Mouse (Mus musculus) Patski (cell line): Measurements from ENCODE around the gene Cdc42bpg. TPM values are rescaled to one million over a fixed set of nuclear protein-coding genes. Genes with fewer than 3 reads are reported as not detected.

ENCODE experiments used
- ATAC-seq: fragments of 100-300 bp; one replicate; pipeline ENCODE4 v1.8.0; 2021
- CTCF ChIA-PET: fragments of 350-600 bp; sonication (Branson Sonifier 250); formaldehyde crosslinking; loops from one replicate; lab custom pipeline; 2022; ENCODE audit warnings: inconsistent platforms; lab: Charles Lee
- POLR2A ChIA-PET: fragments of 350-600 bp; sonication (Branson Sonifier 250); formaldehyde crosslinking; loops from one replicate; lab custom pipeline; 2022; ENCODE audit warnings: antibody characterized with exemption, inconsistent platforms; lab: Charles Lee
- DNase-seq: peaks from one replicate; pipeline ENCODE4 v3.0.0-alpha.2; 2011; ENCODE audit warnings: low read depth, low spot score
- H3K27me3 ChIP-seq: fragments of 371-371 bp; one replicate; pipeline ENCODE4 v1.5.1; 2021
- CTCF ChIP-seq: fragments of 100-300 bp; IDR thresholded peaks from one replicate; pipeline ENCODE4 v1.5.1; 2021
- in situ Hi-C: fragments of 300-500 bp; cut with MboI; formaldehyde crosslinking; loops from 3 replicates; pipeline ENCODE4 v1.11.1; 2018; ENCODE audit warnings: low pct_unique_long_range_greater_than_20kb, mixed read lengths
- polyA plus RNA-seq: library from polyadenylated mRNA; unstranded; gene quantifications from one replicate; pipeline ENCODE4 v1.2.3, GENCODE M21; 2021

The Cdc42bpg gene
- polyA plus RNA-seq, 1 experiment from 2014 or later = 41.2 TPM

DNA sequence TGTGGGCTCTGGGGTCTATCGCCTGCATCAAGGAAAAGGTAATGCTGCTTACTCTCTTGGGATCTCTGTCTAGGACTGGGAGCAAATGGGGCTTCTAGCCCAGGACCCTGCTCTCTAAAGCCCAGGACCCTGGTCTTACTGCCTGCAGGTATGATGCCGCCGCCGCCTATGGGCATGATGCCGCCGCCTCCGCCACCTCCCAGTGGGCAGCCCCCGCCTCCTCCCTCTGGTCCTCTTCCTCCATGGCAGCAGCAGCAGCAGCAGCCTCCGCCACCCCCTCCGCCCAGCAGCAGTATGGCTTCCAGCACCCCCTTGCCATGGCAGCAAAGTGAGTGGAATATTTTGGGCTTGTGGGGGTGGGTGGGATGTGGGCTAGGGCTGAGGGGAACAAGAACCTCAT lies 68.3 kb downstream of the Cdc42bpg start:
- ATAC-seq (no peak), DNase-seq (no peak)
- no peak for TF ChIP-seq CTCF
- ChIA-PET CTCF (interaction anchor here (1.1 to 2.0 kb wide), 2 partner anchors 9 to 21 kb away, joined by 3 to 15 read pairs; partner anchors contain the start of gene Pygm), POLR2A (interaction anchor here (1.4 kb wide), 1 partner anchor 9 kb away, joined by 3 read pairs; no protein-coding TSS in a partner anchor)
- in situ Hi-C loops = no loop called here
- H3K27me3 ChIP-seq = no peaks in the 10 kb centered on the region

Other genes starting within 250 kb of the Cdc42bpg start
- gene Mrpl49, start 248.7 kb upstream of the Cdc42bpg start, polyA plus RNA-seq = 68.9 TPM
- gene Fau, start 248.6 kb upstream of the Cdc42bpg start, polyA plus RNA-seq = 1,123 TPM
- gene Znhit2, start 245.3 kb upstream of the Cdc42bpg start, polyA plus RNA-seq = 38.3 TPM
- gene Tm7sf2, start 238.1 kb upstream of the Cdc42bpg start, polyA plus RNA-seq = 21.5 TPM
- gene Vps51, start 229.2 kb upstream of the Cdc42bpg start, polyA plus RNA-seq = 63.3 TPM
- gene Tmem262, start 226.4 kb upstream of the Cdc42bpg start, polyA plus RNA-seq = 0.15 TPM
- 0.83 TPM for gene Gm28374, start 224.2 kb upstream of the Cdc42bpg start, polyA plus RNA-seq
- 59.4 TPM for gene Zfpl1, start 221.5 kb upstream of the Cdc42bpg start, polyA plus RNA-seq
- 16.4 TPM for gene Cdca5, start 221.5 kb upstream of the Cdc42bpg start, polyA plus RNA-seq
- gene AC131692.1, start 212.0 kb upstream of the Cdc42bpg start, polyA plus RNA-seq = 0.33 TPM
- gene Naaladl1, start 200.7 kb upstream of the Cdc42bpg start, polyA plus RNA-seq = 0.54 TPM
- gene Sac3d1, start 187.8 kb upstream of the Cdc42bpg start, polyA plus RNA-seq = 17.0 TPM
- 40.4 TPM for gene Snx15, start 178.2 kb upstream of the Cdc42bpg start, polyA plus RNA-seq
- gene Batf2, start 165.5 kb upstream of the Cdc42bpg start, polyA plus RNA-seq = 0.08 TPM
- 122 TPM for gene Arl2, start 164.9 kb upstream of the Cdc42bpg start, polyA plus RNA-seq
- gene Majin, start 122.1 kb upstream of the Cdc42bpg start, polyA plus RNA-seq = not detected
- 0.26 TPM for gene Gpha2, start 80.1 kb upstream of the Cdc42bpg start, polyA plus RNA-seq
- 172 TPM for gene Ppp2r5b, start 70.6 kb upstream of the Cdc42bpg start, polyA plus RNA-seq
- 32.5 TPM for gene Atg2a, start 64.8 kb upstream of the Cdc42bpg start, polyA plus RNA-seq
- gene Ehd1, start 29.7 kb upstream of the Cdc42bpg start, polyA plus RNA-seq = 88.7 TPM
- 63.2 TPM for gene Men1, start 28.5 kb downstream of the Cdc42bpg start, polyA plus RNA-seq
- 45.6 TPM for gene Map4k2, start 34.7 kb downstream of the Cdc42bpg start, polyA plus RNA-seq
- gene Sf1, start 57.2 kb downstream of the Cdc42bpg start, polyA plus RNA-seq = 186 TPM
- 1.0 TPM for gene Pygm, start 77.9 kb downstream of the Cdc42bpg start, polyA plus RNA-seq
- gene Rasgrp2, start 92.9 kb downstream of the Cdc42bpg start, polyA plus RNA-seq = 7.0 TPM
- not detected for gene Nrxn2, start 112.3 kb downstream of the Cdc42bpg start, polyA plus RNA-seq
- not detected for gene Slc22a12, start 236.6 kb downstream of the Cdc42bpg start, polyA plus RNA-seq